ENCODE assay signal across 26 mouse cellular contexts in the genomic region with DNA sequence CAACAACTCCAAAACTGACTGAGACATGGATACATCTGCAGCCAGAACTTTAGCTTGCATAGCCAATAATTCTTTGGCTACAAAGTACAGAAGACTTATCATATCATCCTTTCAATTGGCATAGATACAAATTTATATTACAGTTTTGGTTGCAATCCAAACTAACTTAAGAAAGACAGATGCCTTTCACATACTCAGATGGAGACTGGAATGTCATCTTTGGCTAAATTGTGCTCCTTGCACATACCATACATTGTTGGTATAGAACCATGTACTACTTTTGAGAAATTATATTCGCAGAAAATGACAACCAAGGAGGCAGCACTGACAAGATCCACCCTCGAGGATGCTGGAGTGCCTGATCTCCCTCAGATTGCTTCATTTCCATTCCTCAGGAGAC. TPM values are rescaled to one million over a fixed set of nuclear protein-coding genes. Genes with fewer than 3 reads are reported as not detected.
"Had no signal": no experiment of that assay in that cellular context is flagged by ENCODE, and none has a peak within 500 bp of the region (broad histone marks: within the 10 kb centered on the region; RNA-seq: fewer than 3 reads in every experiment).

No protein-coding gene starts in this region.

- H3K9me3 ChIP-seq: limb, embryonic 10.5 days; limb, embryonic 13.5 days; liver, embryonic 12.5 days; liver, embryonic 15.5 days; midbrain, embryonic 12.5 days; midbrain, embryonic 15.5 days; neural tube, embryonic 12.5 days; neural tube, embryonic 15.5 days had no signal

- H3K4me1 ChIP-seq: limb, embryonic 10.5 days; limb, embryonic 13.5 days; liver, embryonic 12.5 days; liver, embryonic 15.5 days; midbrain, embryonic 12.5 days; midbrain, embryonic 15.5 days; neural tube, embryonic 12.5 days; neural tube, embryonic 15.5 days had no signal

- H3K4me3 ChIP-seq: layer of hippocampus, adult 2 months; limb, embryonic 10.5 days; limb, embryonic 13.5 days; liver, embryonic 12.5 days; liver, embryonic 15.5 days; midbrain, embryonic 12.5 days; midbrain, embryonic 15.5 days; neural tube, embryonic 12.5 days; neural tube, embryonic 15.5 days had no signal

- H3K4me2 ChIP-seq: limb, embryonic 13.5 days; liver, embryonic 12.5 days; liver, embryonic 15.5 days; midbrain, embryonic 12.5 days; midbrain, embryonic 15.5 days; neural tube, embryonic 12.5 days; neural tube, embryonic 15.5 days had no signal

- ATAC-seq: liver, embryonic 12.5 days; midbrain, embryonic 15.5 days had no signal

- H3K36me3 ChIP-seq: limb, embryonic 10.5 days; limb, embryonic 13.5 days; liver, embryonic 12.5 days; liver, embryonic 15.5 days; midbrain, embryonic 12.5 days; midbrain, embryonic 15.5 days; neural tube, embryonic 12.5 days; neural tube, embryonic 15.5 days had no signal

- DNase-seq: kidney, adult 2 months; kidney, postnatal 25 days; layer of hippocampus, adult 9-11 months; liver; lung, postnatal 14 days; right cerebral cortex, adult 18-20 months; right cerebral cortex, postnatal 14 days; right cerebral cortex, postnatal 4 days; thymus, adult 2 months; thymus, postnatal 14 days; thymus, postnatal 4 days had no signal

- H3K27me3 ChIP-seq: limb, embryonic 13.5 days; liver, embryonic 12.5 days; liver, embryonic 15.5 days; midbrain, embryonic 12.5 days; midbrain, embryonic 15.5 days; neural tube, embryonic 12.5 days; neural tube, embryonic 15.5 days had no signal

- H3K27ac ChIP-seq: kidney, postnatal 0 days; layer of hippocampus, adult 2 months; limb, embryonic 10.5 days; limb, embryonic 13.5 days; liver, embryonic 12.5 days; liver, embryonic 15.5 days; macrophage; midbrain, embryonic 12.5 days; midbrain, embryonic 15.5 days; neural tube, embryonic 12.5 days; neural tube, embryonic 15.5 days; stomach, postnatal 0 days had no signal

- H3K9ac ChIP-seq: limb, embryonic 13.5 days; liver, embryonic 12.5 days; liver, embryonic 15.5 days; midbrain, embryonic 12.5 days; midbrain, embryonic 15.5 days; neural tube, embryonic 12.5 days; neural tube, embryonic 15.5 days had no signal

RNA-seq across cellular contexts. Expression of a gene that starts 35.1 kb away (rescaled TPM):
- polyA plus RNA-seq: kidney, adult 2 months; kidney, embryonic 14.5 days; large intestine, adult 2 months; limb, embryonic 10.5 days; limb, embryonic 13.5 days; liver, embryonic 12.5 days; liver, embryonic 15.5 days; macrophage; midbrain, embryonic 12.5 days; midbrain, embryonic 15.5 days; neural tube, embryonic 12.5 days; neural tube, embryonic 15.5 days; stomach, embryonic 14.5 days; stomach, postnatal 0 days; thymus, adult 2 months had no signal
